16 mouse cellular contexts compared by ENCODE assay signal in genomic region chr13:51220897-51221296, GRCm38 (mm10). TPM values are rescaled to one million over a fixed set of nuclear protein-coding genes. Genes with fewer than 3 reads are reported as not detected.
DNase-seq lines count a peak whose midpoint lies in the region; ATAC-seq and TF ChIP-seq lines count a peak whose summit lies in the region.
"Had no signal": no experiment of that assay in that cellular context is flagged by ENCODE, and none has a peak within 500 bp of the region (broad histone marks: within the 10 kb centered on the region; RNA-seq: fewer than 3 reads in every experiment).

No protein-coding gene starts in this region.

- WGBS in kidney, postnatal 0 days, result 70% methylated on average over 4 of the region's 4 CpGs
- 77% methylated on average over 4 of the region's 4 CpGs for WGBS in kidney, embryonic 16.5 days
- 57% methylated on average over 4 of the region's 4 CpGs for WGBS in limb, embryonic 15.5 days
- WGBS in forebrain, embryonic 12.5 days, result 81% methylated on average over 4 of the region's 4 CpGs

- H3K4me1 ChIP-seq in kidney, postnatal 0 days (replicated peaks; ENCODE audit: insufficient read depth, low read length), result peaks cover 16% of the 10 kb centered on the region; the same call in 1 of the 2 replicates
- H3K4me1 ChIP-seq in kidney, embryonic 16.5 days (ENCODE audit: insufficient read depth, low read length), result peaks cover 24% of the 10 kb centered on the region; the same call in 1 of the 2 replicates
- H3K4me1 ChIP-seq in embryonic fibroblast, embryonic 13.5 days (ENCODE audit: control insufficient read depth, insufficient read depth, low read length), result peaks cover 13% of the 10 kb centered on the region
- peaks cover 28% of the 10 kb centered on the region for H3K4me1 ChIP-seq in limb, embryonic 15.5 days
- H3K4me1 ChIP-seq in forebrain, embryonic 12.5 days, result peaks cover 13% of the 10 kb centered on the region
- H3K4me1 ChIP-seq: midbrain, embryonic 13.5 days had no signal

- H3K36me3 ChIP-seq in kidney, postnatal 0 days (ENCODE audit: insufficient read depth, low read length), result no peaks in the 10 kb centered on the region
- H3K36me3 ChIP-seq in kidney, embryonic 16.5 days (ENCODE audit: insufficient read depth, low read length), result no peaks in the 10 kb centered on the region
- H3K36me3 ChIP-seq in limb, embryonic 15.5 days, result no peaks in the 10 kb centered on the region
- H3K36me3 ChIP-seq in forebrain, embryonic 12.5 days (replicated peaks), result no peaks in the 10 kb centered on the region
- H3K36me3 ChIP-seq: heart, embryonic 13.5 days; midbrain, embryonic 13.5 days had no signal

- H3K9ac ChIP-seq in kidney, postnatal 0 days (ENCODE audit: low read depth, low read length), result no peak overlapping the region
- H3K9ac ChIP-seq in kidney, embryonic 16.5 days (replicated peaks; ENCODE audit: low read length), result no peak overlapping the region
- H3K9ac ChIP-seq in limb, embryonic 15.5 days, result no peak overlapping the region
- no peak overlapping the region for H3K9ac ChIP-seq in forebrain, embryonic 12.5 days
- H3K9ac ChIP-seq: heart, embryonic 13.5 days; hindbrain, embryonic 14.5 days; midbrain, embryonic 13.5 days had no signal

- no peak overlapping the region for H3K4me2 ChIP-seq in kidney, postnatal 0 days (ENCODE audit: low read length)
- H3K4me2 ChIP-seq in kidney, embryonic 16.5 days (replicated peaks; ENCODE audit: low read depth, low read length), result no peak overlapping the region
- H3K4me2 ChIP-seq in limb, embryonic 15.5 days, result no peak overlapping the region
- no peak overlapping the region for H3K4me2 ChIP-seq in forebrain, embryonic 12.5 days
- H3K4me2 ChIP-seq: heart, embryonic 13.5 days; hindbrain, embryonic 14.5 days; midbrain, embryonic 13.5 days had no signal

- H3K27me3 ChIP-seq in kidney, postnatal 0 days (ENCODE audit: insufficient read depth, low read length), result no peaks in the 10 kb centered on the region
- H3K27me3 ChIP-seq in kidney, embryonic 16.5 days (ENCODE audit: insufficient read depth, low read length), result no peaks in the 10 kb centered on the region
- H3K27me3 ChIP-seq in limb, embryonic 15.5 days, result no peaks in the 10 kb centered on the region
- H3K27me3 ChIP-seq in forebrain, embryonic 12.5 days, result no peaks in the 10 kb centered on the region
- H3K27me3 ChIP-seq: heart, embryonic 13.5 days; midbrain, embryonic 13.5 days had no signal

- no peak for TF ChIP-seq POLR2A in embryonic fibroblast, embryonic 13.5 days (IDR thresholded peaks at IDR 0.05; ENCODE audit: low read depth, low read length)

- no peak for TF ChIP-seq CTCF in kidney, postnatal 0 days (IDR thresholded peaks at IDR 0.05; ENCODE audit: low read depth)
- TF ChIP-seq CTCF in embryonic fibroblast, embryonic 13.5 days (IDR thresholded peaks at IDR 0.05; ENCODE audit: borderline replicate concordance, insufficient read depth, low read length), result no peak

- H3K9me3 ChIP-seq in kidney, postnatal 0 days (replicated peaks; ENCODE audit: low read length), result no peaks in the 10 kb centered on the region
- no peaks in the 10 kb centered on the region for H3K9me3 ChIP-seq in kidney, embryonic 16.5 days (ENCODE audit: low read length)
- no peaks in the 10 kb centered on the region for H3K9me3 ChIP-seq in limb, embryonic 15.5 days
- 0 out of 2 replicates have a peak, but pooled peaks cover 5% of the 10 kb centered on the region for H3K9me3 ChIP-seq in forebrain, embryonic 12.5 days
- H3K9me3 ChIP-seq: midbrain, embryonic 13.5 days had no signal

- peak; percentile 24 for DNase-seq in embryo, embryonic 11 days
- DNase-seq in embryo, embryonic 10.5 days (ENCODE audit: low spot score), result no peak
- no peak for DNase-seq in kidney, postnatal 0 days (ENCODE audit: low spot score)
- no peak for DNase-seq in cerebellum, postnatal 4 days (ENCODE audit: low spot score in 2 of 2)
- DNase-seq: adrenal gland, adult 2 months; cerebellum, adult 9-11 months; kidney, adult 18-20 months; liver; lung, postnatal 10 days had no signal

- ATAC-seq in kidney, postnatal 0 days (replicated peaks; ENCODE audit: low FRiP score, low read depth), result no peak
- ATAC-seq in kidney, embryonic 16.5 days (ENCODE audit: low FRiP score, low TSS enrichment), result no peak
- ATAC-seq in limb, embryonic 15.5 days (ENCODE audit: insufficient number of reproducible peaks, low FRiP score, low TSS enrichment, low read depth), result peak; percentile 47; the same call in 1 of the 2 replicates
- no peak for ATAC-seq in forebrain, embryonic 12.5 days (ENCODE audit: low FRiP score)
- ATAC-seq: midbrain, embryonic 13.5 days had no signal

- H3K27ac ChIP-seq in kidney, postnatal 0 days, result peak overlapping the region; percentile 25; the same call in 1 of the 2 replicates
- H3K27ac ChIP-seq in kidney, embryonic 16.5 days (ENCODE audit: low read length), result no peak overlapping the region; the same call in 1 of the 2 replicates
- peak overlapping the region; percentile 76 for H3K27ac ChIP-seq in embryonic fibroblast, embryonic 13.5 days (ENCODE audit: insufficient read depth, low read length)
- H3K27ac ChIP-seq in limb, embryonic 15.5 days, result peak overlapping the region; percentile 90
- no peak overlapping the region for H3K27ac ChIP-seq in forebrain, embryonic 12.5 days
- H3K27ac ChIP-seq: heart, embryonic 13.5 days; hindbrain, embryonic 14.5 days; midbrain, embryonic 13.5 days had no signal

- no peak overlapping the region for H3K4me3 ChIP-seq in kidney, postnatal 0 days (replicated peaks; ENCODE audit: low read depth, low read length)
- H3K4me3 ChIP-seq in kidney, embryonic 16.5 days (ENCODE audit: low read length), result no peak overlapping the region
- H3K4me3 ChIP-seq in embryonic fibroblast, embryonic 13.5 days (ENCODE audit: insufficient read depth, low read length), result no peak overlapping the region
- H3K4me3 ChIP-seq in limb, embryonic 15.5 days, result no peak overlapping the region
- H3K4me3 ChIP-seq in forebrain, embryonic 12.5 days (replicated peaks), result no peak overlapping the region
- H3K4me3 ChIP-seq: heart, embryonic 13.5 days; midbrain, embryonic 13.5 days had no signal

RNA-seq across cellular contexts. Expression of gene Nxnl2, which starts 50.1 kb away (rescaled TPM):
- 2.3 and 2.5 TPM in 2 replicates for polyA plus RNA-seq in kidney, postnatal 0 days (2015; fragmentation: Nextera tagmentation; extraction: Ambion mirVana)
- polyA plus RNA-seq in kidney, embryonic 16.5 days (2015; fragmentation: Nextera tagmentation; extraction: Ambion mirVana), result 1.1 and 1.2 TPM in 2 replicates
- 0.84 TPM in 1 of 2 replicates, not detected in the other for polyA plus RNA-seq in embryonic fibroblast, embryonic 13.5 days (2011; ENCODE audit: insufficient read length, low read depth, missing spikeins)
- polyA plus RNA-seq in limb, embryonic 15.5 days (2015; fragmentation: Nextera tagmentation; extraction: Ambion mirVana), result 3.5 and 4.2 TPM in 2 replicates
- polyA plus RNA-seq in forebrain, embryonic 12.5 days (2016; fragmentation: Nextera tagmentation; extraction: Ambion mirVana), result 0.52 and 0.76 TPM in 2 replicates

Comparison
In these comparisons a context has a peak if more than half of its experiments do, and no peak if none do; other contexts are left out.
1. H3K27ac ChIP-seq: peak in kidney, postnatal 0 days (single experiment), embryonic fibroblast, embryonic 13.5 days (single experiment) and limb, embryonic 15.5 days (single experiment); none in kidney, embryonic 16.5 days (single experiment) and forebrain, embryonic 12.5 days (single experiment).